Mouse (Mus musculus): Measurements from ENCODE around the gene Furin.

DNA sequence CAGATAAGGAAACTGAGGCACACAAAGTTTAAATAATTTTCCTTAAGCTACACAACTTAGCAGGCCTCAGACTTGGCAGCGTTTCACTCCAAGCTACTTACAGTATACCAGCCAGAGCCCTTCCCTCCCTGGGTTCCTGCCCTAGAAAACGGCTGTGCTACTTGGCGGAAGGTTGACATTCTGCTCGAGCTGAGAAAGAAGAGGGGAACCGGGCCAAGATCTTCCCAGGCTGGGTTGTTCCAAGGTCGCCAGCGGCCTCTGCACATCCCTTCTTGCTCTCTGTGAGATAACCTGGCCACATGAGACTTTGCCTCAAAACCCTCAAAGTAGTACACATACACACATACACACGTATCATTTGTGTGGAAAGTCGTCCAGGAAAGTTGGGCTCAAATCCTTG lies 1.7 kb downstream of the Furin start:
- TF ChIP-seq CTCF (IDR thresholded peaks at IDR 0.05; ENCODE audit: extremely low read depth, insufficient read length, insufficient replicate concordance, low read depth, low read length) (no peak), POLR2A (IDR thresholded peaks at IDR 0.05; ENCODE audit: low read depth, low read length) (no peak)

Measured in small intestine, adult 2 months (tissue).